Comparison of ENCODE assay signal across 8 mouse cellular contexts in genomic region chr8:112011816-112012242, GRCm38 (mm10). TPM values are rescaled to one million over a fixed set of nuclear protein-coding genes. Genes with fewer than 3 reads are reported as not detected.
DNase-seq lines count a peak whose midpoint lies in the region; ATAC-seq and TF ChIP-seq lines count a peak whose summit lies in the region.

No protein-coding gene starts in this region.

- WGBS in liver, embryonic 15.5 days (ENCODE audit: insufficient replicate concordance): under 1% methylated on average over 40 of the region's 40 CpGs
- under 1% methylated on average over 40 of the region's 40 CpGs for WGBS in stomach, embryonic 14.5 days

- H3K36me3 ChIP-seq in liver, embryonic 15.5 days (replicated peaks): peaks cover 16% of the 10 kb centered on the region; the same call in 1 of the 2 replicates
- peaks cover 13% of the 10 kb centered on the region; the same call in 1 of the 2 replicates for H3K36me3 ChIP-seq in stomach, embryonic 14.5 days (ENCODE audit: control insufficient read depth, insufficient read depth, low read length)

- no peaks in the 10 kb centered on the region for H3K27me3 ChIP-seq in liver, embryonic 15.5 days
- no peaks in the 10 kb centered on the region for H3K27me3 ChIP-seq in stomach, embryonic 14.5 days (ENCODE audit: control insufficient read depth, insufficient read depth, low read length)

- DNase-seq in left cerebral cortex, adult 2 months (ENCODE audit: extremely low spot score in 1 of 2, low spot score in 2 of 2): peak; percentile 40 to 45
- no peak for DNase-seq in left cerebral cortex, adult 11 months (ENCODE audit: low spot score)
- DNase-seq in cerebellum, postnatal 36 days: peak; percentile 43 to 45
- peak; percentile 57 for DNase-seq in kidney, adult 18-20 months
- DNase-seq in natural killer cell, adult 2 months (ENCODE audit: low spot score in 2 of 2): peak; percentile 7 to 33

- peak overlapping the region; percentile 84 for H3K9ac ChIP-seq in liver, embryonic 15.5 days
- peak overlapping the region; percentile 72 for H3K9ac ChIP-seq in stomach, embryonic 14.5 days (replicated peaks; ENCODE audit: low read depth, low read length)

- intact Hi-C loops in left cerebral cortex, adult 2 months (cut with DNase I): loop anchor here (2.0 kb wide), 1 partner anchor 19 kb away; the partner anchor contains the start of gene Adat1

- H3K4me1 ChIP-seq in liver, embryonic 15.5 days (replicated peaks): peaks cover 44% of the 10 kb centered on the region
- peaks cover 16% of the 10 kb centered on the region for H3K4me1 ChIP-seq in stomach, embryonic 14.5 days (ENCODE audit: control insufficient read depth, insufficient read depth, low read length)

- peak overlapping the region; percentile 99 for H3K4me3 ChIP-seq in left cerebral cortex, adult 2 months
- H3K4me3 ChIP-seq in liver, embryonic 15.5 days (replicated peaks): peak overlapping the region; percentile 94
- H3K4me3 ChIP-seq in stomach, embryonic 14.5 days (ENCODE audit: low read depth, low read length): peak overlapping the region; percentile 94

- no peak for TF ChIP-seq CTCF in left cerebral cortex, adult 2 months (IDR thresholded peaks at IDR 0.05)

- peak; percentile 69 for ATAC-seq in granulocyte monocyte progenitor cell, adult 5-6 weeks (replicated peaks; ENCODE audit: poor library complexity, severe bottlenecking)
- ATAC-seq in liver, embryonic 15.5 days (ENCODE audit: insufficient read depth): peak; percentile 51
- ATAC-seq in stomach, embryonic 14.5 days (ENCODE audit: insufficient number of reproducible peaks, insufficient read depth, low FRiP score, low read depth): peak; percentile 25

- peak overlapping the region; percentile 98 for H3K4me2 ChIP-seq in liver, embryonic 15.5 days
- peak overlapping the region; percentile 83 for H3K4me2 ChIP-seq in stomach, embryonic 14.5 days (replicated peaks; ENCODE audit: low read depth, low read length)

- peak overlapping the region; percentile 70 for H3K27ac ChIP-seq in left cerebral cortex, adult 2 months
- peak overlapping the region; percentile 85 for H3K27ac ChIP-seq in liver, embryonic 15.5 days (replicated peaks)
- peak overlapping the region; percentile 76 for H3K27ac ChIP-seq in stomach, embryonic 14.5 days (ENCODE audit: low read length)

- H3K9me3 ChIP-seq in liver, embryonic 15.5 days (replicated peaks): no peaks in the 10 kb centered on the region
- H3K9me3 ChIP-seq in stomach, embryonic 14.5 days (ENCODE audit: control insufficient read depth, low read depth, low read length): no peaks in the 10 kb centered on the region

RNA-seq across cellular contexts. Expression of gene Terf2ip, which starts 0.6 kb away (rescaled TPM):
- total RNA-seq in left cerebral cortex, adult 2 months (2021): 10 to 100 TPM; 37.3 to 40.6 TPM
- 4.1 and 10.8 TPM in 2 replicates for total RNA-seq in granulocyte monocyte progenitor cell, adult 5-6 weeks (2014; fragmentation: Nextera tagmentation)
- total RNA-seq in granulocyte monocyte progenitor cell, adult 5-6 weeks (2017): 9.4 and 14.6 TPM in 2 replicates
- polyA plus RNA-seq in liver, embryonic 15.5 days (2015; fragmentation: Nextera tagmentation; extraction: Ambion mirVana): 5.9 and 6.0 TPM in 2 replicates
- 22.3 and 24.7 TPM in 2 replicates for polyA plus RNA-seq in stomach, embryonic 14.5 days (2014; fragmentation: Nextera tagmentation; extraction: Ambion mirVana)

RNA-seq across cellular contexts. Expression of gene Kars, which starts 0.7 kb away (rescaled TPM):
- 10 to 100 TPM; 67.6 to 73.6 TPM for total RNA-seq in left cerebral cortex, adult 2 months (2021)
- total RNA-seq in granulocyte monocyte progenitor cell, adult 5-6 weeks (2014; fragmentation: Nextera tagmentation): 164 and 178 TPM in 2 replicates
- 186 and 197 TPM in 2 replicates for total RNA-seq in granulocyte monocyte progenitor cell, adult 5-6 weeks (2017)
- polyA plus RNA-seq in liver, embryonic 15.5 days (2015; fragmentation: Nextera tagmentation; extraction: Ambion mirVana): 75.9 and 78.4 TPM in 2 replicates
- polyA plus RNA-seq in stomach, embryonic 14.5 days (2014; fragmentation: Nextera tagmentation; extraction: Ambion mirVana): 203 and 212 TPM in 2 replicates

RNA-seq across cellular contexts. Expression of gene Gm6793, which starts 3.0 kb away (rescaled TPM):
- not detected for total RNA-seq in left cerebral cortex, adult 2 months (2021)
- total RNA-seq in granulocyte monocyte progenitor cell, adult 5-6 weeks (2014; fragmentation: Nextera tagmentation): 0.21 and 0.26 TPM in 2 replicates
- 0.26 TPM in 1 of 2 replicates, not detected in the other for total RNA-seq in granulocyte monocyte progenitor cell, adult 5-6 weeks (2017)
- polyA plus RNA-seq in liver, embryonic 15.5 days (2015; fragmentation: Nextera tagmentation; extraction: Ambion mirVana): 0.14 and 0.31 TPM in 2 replicates
- 0.38 and 1.4 TPM in 2 replicates for polyA plus RNA-seq in stomach, embryonic 14.5 days (2014; fragmentation: Nextera tagmentation; extraction: Ambion mirVana)

RNA-seq across cellular contexts. Expression of gene Adat1, which starts 19.7 kb away (rescaled TPM):
- total RNA-seq in left cerebral cortex, adult 2 months (2021): 1 to 10 TPM; 6.4 to 6.6 TPM
- 8.5 and 12.7 TPM in 2 replicates for total RNA-seq in granulocyte monocyte progenitor cell, adult 5-6 weeks (2014; fragmentation: Nextera tagmentation)
- 5.7 and 6.1 TPM in 2 replicates for total RNA-seq in granulocyte monocyte progenitor cell, adult 5-6 weeks (2017)
- polyA plus RNA-seq in liver, embryonic 15.5 days (2015; fragmentation: Nextera tagmentation; extraction: Ambion mirVana): 2.8 and 3.7 TPM in 2 replicates
- 8.9 and 9.5 TPM in 2 replicates for polyA plus RNA-seq in stomach, embryonic 14.5 days (2014; fragmentation: Nextera tagmentation; extraction: Ambion mirVana)
